In genomic region chr11:70014880-70015558, GRCm38 (mm10) we compare ENCODE assay signal across 8 mouse cellular contexts. TPM values are rescaled to one million over a fixed set of nuclear protein-coding genes. Genes with fewer than 3 reads are reported as not detected.
DNase-seq lines count a peak whose midpoint lies in the region; ATAC-seq and TF ChIP-seq lines count a peak whose summit lies in the region.

Gene Acadvl, minus strand, starts transcription at chr11:70015411.

- ATAC-seq in heart, embryonic 12.5 days (ENCODE audit: insufficient number of reproducible peaks, low FRiP score) = peak; percentile 87
- peak; percentile 82 for ATAC-seq in kidney, postnatal 0 days (replicated peaks; ENCODE audit: low FRiP score, low read depth)
- peak; percentile 90 for ATAC-seq in liver, embryonic 13.5 days (ENCODE audit: low read depth)
- ATAC-seq in stomach, embryonic 14.5 days (ENCODE audit: insufficient number of reproducible peaks, insufficient read depth, low FRiP score, low read depth) = peak; percentile 82

- peak; percentile 45; the same call in 1 of the 2 replicates for TF ChIP-seq CTCF in brain, embryonic 14.5 days (IDR thresholded peaks at IDR 0.05; ENCODE audit: borderline replicate concordance, extremely low read depth, insufficient read depth, insufficient read length)
- TF ChIP-seq CTCF in kidney, postnatal 0 days (IDR thresholded peaks at IDR 0.05; ENCODE audit: low read depth) = peak; percentile 60

- no peak for TF ChIP-seq POLR2A in brain, embryonic 14.5 days (IDR thresholded peaks at IDR 0.05; ENCODE audit: borderline replicate concordance, extremely low read depth, insufficient read depth, insufficient read length, poor library complexity, severe bottlenecking)

- WGBS in heart, embryonic 12.5 days = under 1% methylated on average over 35 of the region's 35 CpGs
- 0% methylated on average over 35 of the region's 35 CpGs for WGBS in kidney, postnatal 0 days
- under 1% methylated on average over 35 of the region's 35 CpGs for WGBS in liver, embryonic 13.5 days (ENCODE audit: insufficient replicate concordance)
- under 1% methylated on average over 35 of the region's 35 CpGs for WGBS in stomach, embryonic 14.5 days

- H3K9me3 ChIP-seq in erythroblast, embryonic 14.5 days (ENCODE audit: control insufficient read depth, low read length) = no peaks in the 10 kb centered on the region
- no peaks in the 10 kb centered on the region for H3K9me3 ChIP-seq in heart, embryonic 12.5 days (replicated peaks)
- no peaks in the 10 kb centered on the region for H3K9me3 ChIP-seq in kidney, postnatal 0 days (replicated peaks; ENCODE audit: low read length)
- no peaks in the 10 kb centered on the region for H3K9me3 ChIP-seq in liver, embryonic 13.5 days (replicated peaks)
- no peaks in the 10 kb centered on the region for H3K9me3 ChIP-seq in stomach, embryonic 14.5 days (ENCODE audit: control insufficient read depth, low read depth, low read length)

- H3K4me2 ChIP-seq in heart, embryonic 12.5 days = peak within 1 kb of the TSS; percentile 85
- peak within 1 kb of the TSS; percentile 91 for H3K4me2 ChIP-seq in kidney, postnatal 0 days (ENCODE audit: low read length)
- peak within 1 kb of the TSS; percentile 86 for H3K4me2 ChIP-seq in liver, embryonic 13.5 days
- peak within 1 kb of the TSS; percentile 54 for H3K4me2 ChIP-seq in stomach, embryonic 14.5 days (replicated peaks; ENCODE audit: low read depth, low read length)

- H3K27ac ChIP-seq in heart, embryonic 12.5 days (ENCODE audit: poor library complexity, severe bottlenecking) = peak within 1 kb of the TSS; percentile 85
- H3K27ac ChIP-seq in kidney, postnatal 0 days = peak within 1 kb of the TSS; percentile 85
- peak within 1 kb of the TSS; percentile 78 for H3K27ac ChIP-seq in liver, embryonic 13.5 days
- peak within 1 kb of the TSS; percentile 34; the same call in 1 of the 2 replicates for H3K27ac ChIP-seq in stomach, embryonic 14.5 days (ENCODE audit: low read length)

- H3K4me1 ChIP-seq in erythroblast, embryonic 14.5 days (ENCODE audit: control insufficient read depth) = peaks cover 49% of the 10 kb centered on the region
- peaks cover 39% of the 10 kb centered on the region for H3K4me1 ChIP-seq in heart, embryonic 12.5 days (replicated peaks)
- peaks cover 25% of the 10 kb centered on the region for H3K4me1 ChIP-seq in kidney, postnatal 0 days (replicated peaks; ENCODE audit: insufficient read depth, low read length)
- H3K4me1 ChIP-seq in liver, embryonic 13.5 days (replicated peaks) = peaks cover 52% of the 10 kb centered on the region
- peaks cover 28% of the 10 kb centered on the region for H3K4me1 ChIP-seq in stomach, embryonic 14.5 days (ENCODE audit: control insufficient read depth, insufficient read depth, low read length)

- peak; percentile 80 for DNase-seq in CD4-positive helper T cell, adult 2 months (ENCODE audit: low read depth, low spot score)
- DNase-seq in brain, embryonic 14.5 days (ENCODE audit: low read depth) = peak; percentile 91
- DNase-seq in kidney, postnatal 0 days (ENCODE audit: low spot score) = peak; percentile 91
- DNase-seq in liver, embryonic 13.5 days = peak; percentile 83
- DNase-seq in natural killer cell, adult 2 months (ENCODE audit: low spot score in 2 of 2) = peak; percentile 79 to 82

- H3K27me3 ChIP-seq in erythroblast, embryonic 14.5 days (ENCODE audit: control insufficient read depth) = no peaks in the 10 kb centered on the region
- no peaks in the 10 kb centered on the region for H3K27me3 ChIP-seq in heart, embryonic 12.5 days (replicated peaks)
- H3K27me3 ChIP-seq in kidney, postnatal 0 days (ENCODE audit: insufficient read depth, low read length) = no peaks in the 10 kb centered on the region
- no peaks in the 10 kb centered on the region for H3K27me3 ChIP-seq in liver, embryonic 13.5 days
- no peaks in the 10 kb centered on the region for H3K27me3 ChIP-seq in stomach, embryonic 14.5 days (ENCODE audit: control insufficient read depth, insufficient read depth, low read length)

- H3K36me3 ChIP-seq in erythroblast, embryonic 14.5 days (ENCODE audit: control insufficient read depth) = peaks cover 45% of the 10 kb centered on the region
- peaks cover 39% of the 10 kb centered on the region for H3K36me3 ChIP-seq in heart, embryonic 12.5 days
- peaks cover 30% of the 10 kb centered on the region for H3K36me3 ChIP-seq in kidney, postnatal 0 days (ENCODE audit: insufficient read depth, low read length)
- peaks cover 36% of the 10 kb centered on the region for H3K36me3 ChIP-seq in liver, embryonic 13.5 days
- peaks cover 28% of the 10 kb centered on the region for H3K36me3 ChIP-seq in stomach, embryonic 14.5 days (ENCODE audit: control insufficient read depth, insufficient read depth, low read length)

- peak within 1 kb of the TSS; percentile 86 for H3K9ac ChIP-seq in heart, embryonic 12.5 days
- peak within 1 kb of the TSS; percentile 80 for H3K9ac ChIP-seq in kidney, postnatal 0 days (ENCODE audit: low read depth, low read length)
- H3K9ac ChIP-seq in liver, embryonic 13.5 days = peak within 1 kb of the TSS; percentile 89
- H3K9ac ChIP-seq in stomach, embryonic 14.5 days (replicated peaks; ENCODE audit: low read depth, low read length) = peak within 1 kb of the TSS; percentile 60

- peak within 1 kb of the TSS; percentile 81 for H3K4me3 ChIP-seq in erythroblast, embryonic 14.5 days (replicated peaks)
- peak within 1 kb of the TSS; percentile 68 for H3K4me3 ChIP-seq in heart, embryonic 12.5 days
- H3K4me3 ChIP-seq in kidney, postnatal 0 days (replicated peaks; ENCODE audit: low read depth, low read length) = peak within 1 kb of the TSS; percentile 58
- H3K4me3 ChIP-seq in liver, embryonic 13.5 days (replicated peaks) = peak within 1 kb of the TSS; percentile 76
- H3K4me3 ChIP-seq in stomach, embryonic 14.5 days (ENCODE audit: low read depth, low read length) = peak within 1 kb of the TSS; percentile 47

RNA-seq across cellular contexts. Expression of gene Acadvl, which starts in this region (rescaled TPM):
- 36.0 and 43.9 TPM in 2 replicates for polyA plus RNA-seq in brain, embryonic 14.5 days (2012; rRNA removed)
- polyA plus RNA-seq in erythroblast, embryonic 14.5 days (2012) = 2.9 and 3.2 TPM in 2 replicates
- 126 and 129 TPM in 2 replicates for polyA plus RNA-seq in heart, embryonic 12.5 days (2016; fragmentation: Nextera tagmentation; extraction: Ambion mirVana)
- 178 and 197 TPM in 2 replicates for polyA plus RNA-seq in kidney, postnatal 0 days (2015; fragmentation: Nextera tagmentation; extraction: Ambion mirVana)
- polyA plus RNA-seq in liver, embryonic 13.5 days (2015; fragmentation: Nextera tagmentation; extraction: Ambion mirVana) = 83.7 and 87.2 TPM in 2 replicates
- 61.3 and 62.7 TPM in 2 replicates for polyA plus RNA-seq in stomach, embryonic 14.5 days (2014; fragmentation: Nextera tagmentation; extraction: Ambion mirVana)

Comparison
In these comparisons a context has a peak if more than half of its experiments do, and no peak if none do; other contexts are left out.
1. Peak in every context shown above with its lines: DNase-seq, ATAC-seq, H3K4me3 ChIP-seq and H3K27ac ChIP-seq.
2. H3K27ac ChIP-seq: peak in every context shown above with its lines; median percentile 85 in heart, embryonic 12.5 days; 85 in kidney, postnatal 0 days; 78 in liver, embryonic 13.5 days; 34 in stomach, embryonic 14.5 days.